Mouse (Mus musculus): ENCODE data around the gene Elavl1.
A peak's percentile ranks its signal among the peaks of the same experiment; 100 is the strongest.
"Not testable (repeated sequence)": the region's sequence is repeated elsewhere in the genome, so short reads cannot be mapped to it uniquely, and the experiment has no call there.

The Elavl1 gene

DNA sequence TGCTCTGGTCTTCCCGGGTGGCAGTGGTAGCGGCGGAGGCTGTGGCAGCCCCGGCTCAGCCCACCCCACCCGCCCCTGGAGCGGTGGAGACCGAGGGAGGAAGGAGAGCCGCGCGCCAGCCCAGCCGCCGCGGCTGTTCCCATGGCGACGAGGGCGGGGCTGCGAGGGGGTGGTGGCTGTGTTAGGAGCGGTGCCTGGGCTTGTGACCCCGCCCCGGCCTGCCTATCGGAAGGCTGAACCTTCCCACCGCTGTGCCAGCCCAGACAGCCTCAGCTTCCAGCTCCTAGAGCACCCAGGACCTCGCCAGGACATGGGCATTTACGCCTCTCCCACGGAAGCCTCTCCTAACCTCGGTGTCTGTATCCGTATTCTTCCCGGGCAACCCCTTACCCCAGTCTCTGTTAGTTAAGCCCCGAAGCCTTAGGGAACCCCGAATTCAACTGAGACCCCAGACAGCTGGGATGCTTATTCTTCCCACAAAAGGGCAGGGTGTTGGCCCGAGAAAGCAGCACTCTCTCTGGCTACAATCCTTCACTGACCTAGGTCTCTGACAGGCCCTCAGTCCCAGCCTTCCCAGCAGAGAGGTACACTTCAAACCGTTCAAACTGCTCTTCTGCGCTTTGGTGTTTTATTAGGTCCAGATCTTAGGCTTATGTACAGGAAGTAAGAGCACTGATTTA lies 65.9 kb downstream of the Elavl1 start, which contains the start of gene Ctxn1:
Ctxn1 (minus strand) TSS at position 150 of the 680 bp plus-strand sequence.
- peak; percentile 90 for DNase-seq (ENCODE audit: extremely low read depth, insufficient read length, low spot score)

DNA sequence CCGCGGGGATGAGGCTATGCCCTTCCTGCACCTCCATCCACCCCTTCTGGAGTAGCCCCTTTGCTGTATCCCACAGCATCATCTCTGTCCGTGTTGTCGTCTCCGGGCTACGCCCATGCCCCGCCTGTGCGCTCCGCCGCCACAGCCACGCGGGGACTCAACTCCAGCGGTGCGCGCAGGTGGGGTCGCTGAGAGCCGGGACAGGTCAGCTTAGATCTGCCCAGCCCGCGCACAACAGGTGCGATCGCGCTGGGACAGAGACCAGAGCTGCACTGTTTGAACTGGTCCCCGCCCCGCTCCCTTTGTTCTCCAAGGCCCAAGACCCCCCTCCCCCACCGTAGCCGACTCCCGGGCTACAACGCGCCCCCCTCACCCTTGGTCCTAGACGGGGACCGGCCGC lies 66.5 kb downstream of the Elavl1 start:
- DNase-seq (ENCODE audit: extremely low read depth, insufficient read length, low spot score): no peak

DNA sequence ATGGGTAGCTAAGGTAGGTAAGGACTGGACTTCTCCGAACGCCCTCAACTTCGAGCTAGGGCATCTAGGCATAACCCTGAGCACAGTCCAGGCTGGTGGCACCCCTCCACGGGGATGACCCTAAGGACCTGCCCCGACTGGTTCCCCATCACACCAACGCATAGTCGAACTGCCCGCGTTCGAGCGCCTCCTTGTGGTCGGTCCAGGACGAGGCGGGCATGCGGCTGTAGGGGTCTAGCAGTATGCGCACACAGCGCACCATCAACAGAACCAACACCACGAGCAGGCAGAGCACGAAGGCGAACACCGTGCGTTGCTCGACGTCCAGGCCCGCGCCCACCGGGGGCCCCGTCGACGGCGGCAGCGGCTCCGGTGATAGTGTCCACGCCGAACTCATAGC lies 67.0 kb downstream of the Elavl1 start:
- DNase-seq (ENCODE audit: extremely low read depth, insufficient read length, low spot score): peak; percentile 70

DNA sequence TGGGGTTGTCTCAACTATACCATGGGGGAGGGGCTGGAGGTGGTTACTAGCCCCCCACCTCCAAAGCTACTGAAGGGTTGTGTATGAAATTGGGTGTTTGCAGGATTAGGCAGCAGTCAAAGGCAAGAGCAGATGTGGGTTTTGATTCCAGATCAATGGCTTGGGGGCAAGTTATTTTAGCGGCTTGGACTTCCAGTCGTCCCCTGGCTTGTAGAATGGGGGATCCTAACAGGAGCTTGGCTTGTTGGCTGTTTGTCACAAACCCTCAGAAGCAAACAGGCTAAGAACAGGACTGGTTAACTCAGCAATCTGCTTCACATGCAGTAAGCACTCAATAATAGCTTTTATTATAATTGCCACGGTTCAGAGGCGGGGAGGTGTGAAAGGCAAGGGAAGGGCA lies 67.9 kb downstream of the Elavl1 start:
- no peak for DNase-seq (ENCODE audit: extremely low read depth, insufficient read length, low spot score)

DNA sequence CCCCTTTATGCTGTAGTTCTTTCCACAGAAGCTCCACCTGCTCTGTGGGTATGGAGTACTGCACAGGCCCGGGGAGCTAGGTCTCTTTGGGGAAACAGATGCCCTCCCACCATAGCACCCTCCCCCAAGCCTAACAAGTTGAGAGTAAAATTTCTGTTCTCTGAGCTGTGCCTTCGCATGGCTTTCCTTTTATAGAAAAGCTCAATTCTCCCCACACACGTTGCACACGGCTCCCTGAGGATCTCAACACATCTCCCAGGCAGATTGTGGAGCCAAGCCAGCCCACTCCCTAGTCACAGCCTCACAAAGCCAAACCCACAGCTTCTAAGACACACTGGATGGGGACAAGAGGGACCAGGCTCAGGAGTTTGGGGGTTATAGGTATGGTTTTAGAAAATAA lies 68.3 kb downstream of the Elavl1 start:
- no peak for DNase-seq (ENCODE audit: extremely low read depth, insufficient read length, low spot score)

DNA sequence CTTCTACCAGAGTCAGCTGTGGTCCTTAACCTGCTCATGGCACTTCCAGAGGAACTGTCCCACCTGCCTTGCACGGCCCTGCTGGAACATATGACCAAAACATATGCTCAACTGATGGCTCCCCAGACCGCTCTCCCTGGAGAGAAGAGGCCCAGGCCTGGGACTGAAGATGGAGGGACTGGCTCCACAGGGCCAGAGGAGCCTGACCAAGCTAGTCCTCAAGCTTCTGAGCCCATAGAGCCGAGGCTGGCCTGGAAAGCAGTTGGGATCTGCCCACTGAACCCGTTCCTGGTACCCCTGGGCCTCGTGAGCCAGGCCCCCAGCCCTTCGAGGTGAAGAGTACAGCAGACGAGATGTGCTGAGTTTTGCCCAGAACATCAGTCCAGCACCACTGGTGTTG lies 69.7 kb downstream of the Elavl1 start:
- not testable (repeated sequence) for DNase-seq (ENCODE audit: extremely low read depth, insufficient read length, low spot score)

DNA sequence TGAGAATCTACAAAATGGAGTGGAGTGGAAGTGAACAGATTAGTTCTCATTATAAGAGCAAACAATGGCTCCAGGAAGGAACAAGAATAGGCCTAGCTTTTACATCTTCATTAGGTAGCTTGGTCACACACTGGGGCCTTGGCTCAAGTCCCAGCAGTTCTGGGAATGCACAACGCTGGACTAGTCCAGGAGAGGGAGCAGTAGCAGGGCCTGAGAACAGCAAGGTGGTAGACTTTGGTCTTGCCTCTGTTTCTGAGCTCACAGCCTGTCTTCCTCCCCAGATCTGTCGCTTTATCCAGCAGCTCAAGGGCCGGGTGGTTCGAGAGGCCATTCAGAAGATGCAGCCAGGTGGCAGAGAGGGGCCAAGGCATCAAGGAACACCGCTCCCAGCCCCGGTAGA lies 71.2 kb downstream of the Elavl1 start:
- no peak for DNase-seq (ENCODE audit: extremely low read depth, insufficient read length, low spot score)

DNA sequence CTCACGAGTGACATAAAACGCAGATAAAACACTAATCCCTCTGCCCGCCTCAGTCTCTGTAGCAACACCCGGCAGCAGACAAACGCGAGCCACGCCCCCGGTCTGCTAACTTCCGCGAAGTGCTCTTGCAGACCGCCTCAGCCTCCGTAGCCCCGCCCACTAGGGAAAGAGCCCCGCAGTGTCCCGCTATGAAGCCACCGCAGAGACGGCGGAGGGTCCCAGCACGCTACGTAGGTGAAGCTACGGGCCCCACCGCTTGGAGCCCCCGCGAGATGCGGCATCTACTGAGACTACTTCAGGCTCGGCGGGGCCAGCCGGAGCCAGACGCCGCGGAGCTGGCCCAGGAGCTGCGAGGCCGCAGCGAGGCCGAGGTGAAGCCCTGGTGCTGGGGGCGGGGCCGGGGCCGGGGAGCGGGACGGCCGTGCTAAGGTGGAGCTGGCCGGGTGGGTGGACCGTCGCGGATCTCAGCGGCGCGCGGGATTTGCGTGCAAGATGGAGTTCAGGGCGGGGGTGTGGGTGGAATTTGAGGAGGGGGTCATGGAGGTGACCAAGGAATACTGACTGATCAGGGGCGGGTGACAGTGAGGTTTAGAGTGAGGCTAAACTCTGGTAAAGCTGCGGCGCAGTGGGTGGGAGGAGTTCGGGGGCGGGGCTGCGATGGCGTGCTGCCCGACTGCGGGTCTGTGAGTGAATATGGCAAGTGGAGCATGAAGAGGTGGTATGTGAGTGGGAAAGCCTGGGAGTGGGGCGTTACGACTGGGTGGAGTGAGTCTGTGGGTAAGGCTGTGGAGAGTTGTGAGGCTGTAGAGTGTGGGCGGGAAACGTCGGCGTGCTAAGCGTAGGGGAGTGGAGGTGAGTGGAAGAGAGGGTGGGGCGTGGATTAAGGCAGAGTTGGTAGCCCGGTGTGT lies 72.0 kb downstream of the Elavl1 start, which contains the start of gene Snapc2:
Snapc2 (plus strand) TSS at position 147 of the 908 bp plus-strand sequence.
- peak; percentile 94 for DNase-seq (ENCODE audit: extremely low read depth, insufficient read length, low spot score)

DNA sequence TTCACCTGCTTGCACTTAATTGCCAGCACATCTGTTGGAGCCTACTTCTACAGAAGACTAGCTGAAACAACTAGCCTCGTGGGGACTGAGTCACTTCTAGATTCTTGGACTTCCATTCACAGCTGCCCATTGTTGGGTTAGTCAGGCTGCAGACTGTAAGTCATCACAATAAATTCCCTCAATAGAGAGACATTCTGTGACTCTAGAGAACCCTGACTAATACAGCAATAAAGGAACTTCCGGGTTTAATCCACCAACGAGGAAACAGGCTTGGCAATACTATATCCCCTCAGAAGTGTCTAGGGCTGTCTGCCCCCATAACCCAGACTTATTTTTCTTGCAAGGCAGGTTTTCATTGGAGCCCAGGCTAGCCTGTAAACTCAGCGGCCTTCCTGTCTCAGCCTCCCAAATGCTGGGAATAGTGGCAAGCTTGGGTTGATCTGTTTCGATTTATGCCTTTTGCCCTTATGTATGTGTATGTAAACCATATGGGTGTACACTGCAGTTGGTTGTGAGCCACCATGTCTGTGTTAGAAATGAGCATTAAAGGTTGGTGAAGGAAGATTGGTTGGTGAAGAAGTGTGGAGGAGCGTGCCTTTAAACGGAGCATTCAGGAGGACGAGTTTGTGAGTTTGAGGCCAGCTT lies 73.0 kb downstream of the Elavl1 start:
- no peak for DNase-seq (ENCODE audit: extremely low read depth, insufficient read length, low spot score)

DNA sequence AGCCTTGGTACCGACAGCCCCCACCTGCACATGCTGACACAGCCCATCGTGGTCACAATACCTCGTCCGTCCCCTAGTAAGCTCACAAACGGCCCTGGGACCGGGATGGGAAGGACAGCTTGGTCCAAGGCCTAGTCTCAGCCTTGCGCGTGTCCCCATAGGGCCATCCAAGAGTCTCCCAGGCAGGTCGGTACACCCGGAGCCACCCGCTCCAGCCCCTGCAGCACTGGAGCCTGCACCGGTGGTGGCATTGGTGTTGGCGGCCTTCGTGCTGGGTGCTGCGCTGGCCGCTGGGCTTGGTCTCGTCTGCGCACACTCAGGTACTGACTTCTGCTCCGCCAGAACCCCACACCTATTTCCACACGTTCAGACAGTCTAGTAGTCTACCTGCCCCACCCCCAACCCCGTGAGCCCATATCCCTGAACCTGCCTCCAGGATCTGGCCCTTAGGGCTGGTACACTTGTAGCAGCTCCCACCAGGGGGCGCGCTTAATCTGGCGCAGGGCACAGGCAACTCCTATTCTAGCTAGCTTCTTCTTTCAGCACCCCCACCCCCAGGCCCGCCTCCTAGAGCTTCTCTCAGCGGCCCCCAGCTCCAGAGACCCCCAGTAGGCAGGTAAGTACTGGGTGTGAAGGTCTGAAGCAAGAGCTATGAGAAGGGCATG lies 74.8 kb downstream of the Elavl1 start:
- DNase-seq (ENCODE audit: extremely low read depth, insufficient read length, low spot score): peak; percentile 66

DNA sequence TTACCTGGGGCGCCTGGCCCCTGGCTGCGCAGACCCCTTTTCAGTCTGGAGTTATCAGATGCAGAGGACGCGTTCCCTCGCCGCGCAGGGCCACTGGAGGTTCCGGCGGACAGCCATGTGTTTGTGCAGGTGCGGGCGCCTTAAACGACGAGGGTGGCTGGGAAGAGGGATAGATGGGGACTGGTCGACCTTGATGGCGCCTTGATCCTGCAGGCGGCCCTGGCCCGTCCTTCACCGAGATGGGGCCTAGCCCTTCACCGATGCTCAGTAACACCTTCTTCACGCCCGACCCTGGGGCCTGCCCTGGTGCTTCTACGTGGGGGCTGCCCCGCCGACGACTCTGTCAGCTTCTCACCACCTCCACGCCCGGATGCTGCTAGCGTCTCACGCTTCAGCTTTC lies 76.0 kb downstream of the Elavl1 start:
- no peak for DNase-seq (ENCODE audit: extremely low read depth, insufficient read length, low spot score)

DNA sequence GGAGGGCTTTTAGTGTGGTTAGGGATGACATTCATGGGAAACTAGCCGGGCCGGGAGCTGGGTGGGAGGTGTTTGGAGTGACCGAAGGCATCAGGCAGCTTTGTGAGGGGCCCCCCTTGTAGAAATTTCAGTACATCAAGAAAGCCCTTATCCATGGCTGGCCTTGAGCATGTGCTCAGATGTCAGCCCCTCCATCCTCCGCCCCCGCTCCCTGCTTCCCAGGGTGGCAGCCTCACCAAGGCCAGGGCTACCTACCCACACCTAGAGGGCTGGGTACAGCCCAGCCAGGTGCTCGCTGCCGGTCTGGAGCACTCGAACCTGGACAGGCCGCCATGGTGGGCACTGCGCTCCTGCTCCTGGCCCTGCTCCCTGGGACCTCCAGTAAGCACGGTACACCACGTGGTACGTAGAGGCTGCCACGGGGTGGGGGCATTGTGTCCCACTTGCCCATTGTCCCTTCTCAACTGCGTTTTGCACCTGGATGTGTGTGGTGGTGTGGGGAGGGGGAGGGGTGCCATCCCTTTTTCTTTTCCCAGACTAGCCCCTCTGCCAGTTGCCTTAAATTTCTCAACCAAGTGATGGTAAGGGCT lies 77.2 kb downstream of the Elavl1 start, which contains the start of gene Tgfbr3l:
Tgfbr3l (plus strand) TSS at position 264 of the 590 bp plus-strand sequence.
- no peak for DNase-seq (ENCODE audit: extremely low read depth, insufficient read length, low spot score)

DNA sequence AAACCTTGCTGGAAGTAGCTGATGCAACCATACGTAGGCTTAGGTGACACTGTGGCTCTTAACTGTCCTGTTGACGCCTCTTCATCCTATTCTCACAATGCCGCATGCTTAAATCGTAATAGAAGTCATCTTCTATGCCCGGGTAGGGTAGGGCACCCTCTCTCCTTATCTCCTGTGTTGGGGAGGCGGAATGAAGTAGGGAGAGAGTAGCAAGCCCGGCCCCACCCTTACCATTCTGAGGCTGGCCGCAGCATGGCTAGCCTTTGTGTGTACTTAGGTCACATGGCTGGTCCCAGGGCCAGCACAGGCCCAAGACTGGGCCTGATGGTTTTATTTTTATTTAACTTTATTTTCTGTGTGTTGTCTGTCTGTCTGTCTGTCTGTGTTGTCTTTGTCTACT lies 78.0 kb downstream of the Elavl1 start:
- no peak for DNase-seq (ENCODE audit: extremely low read depth, insufficient read length, low spot score)

DNA sequence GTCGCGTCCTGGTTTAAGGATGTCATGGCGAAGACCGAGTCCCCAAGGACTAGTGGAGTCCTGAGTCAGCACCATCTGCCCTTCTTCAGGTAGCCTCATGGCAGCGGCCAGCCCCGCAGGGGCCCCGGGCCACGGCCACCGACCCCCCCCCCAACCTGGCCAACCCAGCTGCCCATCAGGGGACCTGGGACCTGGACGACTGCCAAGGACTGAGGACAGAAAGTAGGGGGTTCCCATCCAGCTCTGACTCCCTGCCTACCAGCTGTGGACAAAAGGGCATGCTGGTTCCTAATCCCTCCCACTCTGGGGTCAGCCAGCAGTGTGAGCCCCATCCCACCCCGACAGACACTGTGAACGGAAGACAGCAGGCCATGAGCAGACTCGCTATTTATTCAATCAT lies 79.5 kb downstream of the Elavl1 start:
- DNase-seq (ENCODE audit: extremely low read depth, insufficient read length, low spot score): no peak

DNA sequence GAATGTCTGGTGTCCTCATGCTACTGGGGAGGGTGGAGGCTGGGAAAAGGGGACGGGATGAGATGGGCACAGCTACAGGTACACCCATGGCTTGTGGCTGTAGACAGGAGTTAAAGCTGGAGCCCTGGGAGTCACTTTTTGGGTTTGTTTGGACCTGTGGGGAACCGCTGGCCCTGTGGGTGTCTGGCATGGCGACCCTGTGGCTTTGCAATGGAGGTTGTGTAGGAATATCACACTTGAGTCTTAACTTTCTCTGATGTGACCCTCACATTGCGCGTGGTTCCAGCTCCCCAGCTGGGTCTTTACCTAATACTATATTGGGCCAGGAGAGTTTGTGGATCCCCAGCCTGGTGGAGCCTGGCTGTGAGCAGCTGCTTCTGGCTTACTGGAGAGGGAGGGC lies 80.2 kb downstream of the Elavl1 start:
- no peak for DNase-seq (ENCODE audit: extremely low read depth, insufficient read length, low spot score)

DNA sequence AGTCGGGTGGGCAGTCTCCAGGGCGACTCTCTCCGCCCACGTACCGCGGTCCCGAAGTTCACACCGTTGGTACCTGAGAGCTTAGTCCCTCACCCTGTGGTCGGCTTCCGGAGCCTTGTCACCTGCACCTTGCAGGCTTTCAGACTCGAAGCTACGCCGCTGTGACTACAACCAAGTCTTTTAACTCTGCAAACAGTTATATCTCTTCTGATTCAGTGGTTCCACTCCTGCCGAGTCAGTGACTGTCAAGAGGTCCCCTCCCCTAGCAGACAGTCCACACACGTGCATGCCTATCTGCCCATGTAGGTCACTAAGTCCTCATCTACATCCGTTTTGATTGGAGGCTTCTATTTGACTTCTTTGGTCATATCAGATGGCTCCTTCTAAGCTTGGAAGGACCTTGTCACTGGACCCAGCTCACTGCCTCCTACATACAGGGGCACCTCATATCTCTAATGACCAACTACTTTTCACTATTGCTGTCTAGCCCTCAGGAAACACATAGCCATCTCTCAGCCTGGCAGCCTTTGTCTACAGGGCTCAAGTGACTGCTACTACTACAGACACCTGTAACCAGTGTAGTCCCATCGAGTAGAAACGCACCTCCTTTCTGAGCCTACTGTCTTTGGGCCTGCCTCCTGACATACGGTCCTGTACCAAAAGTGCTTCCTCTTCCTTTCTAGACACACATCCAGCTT lies 85.9 kb downstream of the Elavl1 start:
- DNase-seq (ENCODE audit: extremely low read depth, insufficient read length, low spot score): no peak

DNA sequence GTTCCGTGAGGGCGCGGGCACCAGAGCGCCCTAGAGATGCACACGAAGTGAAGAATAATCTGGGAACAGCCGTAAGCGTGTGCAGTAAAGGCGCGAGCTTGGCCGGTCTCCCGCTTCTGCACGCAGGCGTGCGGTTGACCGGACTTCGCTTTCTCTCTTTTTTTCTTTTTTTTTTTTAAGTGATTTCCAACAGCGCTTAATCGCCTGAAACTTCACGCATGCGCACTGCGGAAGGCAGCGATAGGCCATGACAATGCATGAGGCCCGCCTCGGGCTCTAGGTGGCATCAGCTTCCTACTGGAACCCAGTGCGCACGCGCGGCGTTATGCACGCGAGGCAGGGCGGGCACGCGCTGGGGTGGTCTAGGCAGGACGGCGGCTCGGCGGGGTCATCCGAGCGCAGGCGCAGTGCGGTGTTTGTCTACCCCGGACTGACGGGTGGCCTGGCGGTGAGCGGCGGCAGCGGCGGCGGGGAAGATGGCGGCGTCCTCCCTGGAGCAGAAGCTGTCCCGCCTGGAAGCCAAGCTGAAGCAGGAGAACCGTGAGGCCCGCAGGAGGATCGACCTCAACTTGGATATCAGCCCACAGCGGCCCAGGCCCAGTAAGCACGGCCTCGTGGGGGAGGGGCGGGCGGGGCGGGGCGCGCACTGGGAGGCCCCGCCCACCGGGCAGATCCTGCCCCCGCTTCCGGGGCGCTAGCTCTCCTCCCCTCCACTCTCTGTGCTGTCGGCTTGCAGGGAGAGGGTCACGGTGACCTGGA lies 86.6 kb downstream of the Elavl1 start, which contains the start of the genes Map2k7 and Gm49320:
Map2k7 (plus strand) TSS at position 307 of the 759 bp plus-strand sequence.
Gm49320 (plus strand) TSS at position 432 of the 759 bp plus-strand sequence.
- peak; percentile 98 for DNase-seq (ENCODE audit: extremely low read depth, insufficient read length, low spot score)

DNA sequence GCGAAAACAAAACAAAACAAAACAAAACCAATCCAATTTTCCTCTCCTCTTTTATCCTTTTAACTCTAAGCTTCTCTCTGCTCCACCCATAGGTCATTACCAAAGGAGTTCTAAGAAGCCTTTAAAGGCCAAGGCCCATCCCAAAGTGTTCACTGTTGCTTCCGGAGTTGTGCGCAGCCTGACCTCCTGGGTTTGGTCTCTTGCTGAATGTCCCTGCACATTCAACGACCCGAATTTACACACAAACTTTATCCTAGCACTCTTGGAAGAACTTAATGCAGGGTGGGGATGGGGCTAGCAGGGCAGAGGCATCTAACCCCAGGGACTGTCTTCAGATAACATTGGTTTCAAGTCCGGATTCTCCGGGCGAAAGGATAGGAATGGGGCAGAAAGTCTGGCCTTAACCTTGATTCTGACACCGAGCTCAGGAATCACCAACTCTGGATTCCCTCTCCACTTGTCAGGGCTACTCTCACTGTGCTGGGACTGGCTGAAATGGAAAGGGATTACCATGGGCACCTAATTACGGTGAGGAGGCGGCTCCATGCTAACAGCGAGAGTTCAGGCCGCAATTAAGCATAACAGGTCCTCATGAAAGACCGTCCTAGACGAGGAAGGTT lies 87.3 kb downstream of the Elavl1 start:
- no peak for DNase-seq (ENCODE audit: extremely low read depth, insufficient read length, low spot score)

All from 3134 (cell line).